Mouse (Mus musculus) myocyte (in vitro differentiated cells): ENCODE measurements around the gene Tex14. TPM values are rescaled to one million over a fixed set of nuclear protein-coding genes. Genes with fewer than 3 reads are reported as not detected.

Source experiments
- H3K27me3 ChIP-seq: one replicate; pipeline ENCODE4 v1.6.1; 2011; ENCODE audit not compliant: control insufficient read depth, insufficient read depth, insufficient read length
- H3K36me3 ChIP-seq: one replicate; pipeline ENCODE4 v1.6.1; 2011; ENCODE audit not compliant: control insufficient read depth, insufficient read depth
- H3K4me2 ChIP-seq: one replicate; pipeline ENCODE4 v1.6.1; 2011; ENCODE audit warnings: low read depth, control low read depth
- H3K4me3 ChIP-seq: one replicate; pipeline ENCODE4 v1.5.1; 2011; ENCODE audit warnings: mild to moderate bottlenecking, control low read depth, moderate library complexity
- H3K79me2 ChIP-seq: one replicate; pipeline ENCODE4 v1.6.1; 2011; ENCODE audit not compliant: control insufficient read depth, insufficient read depth
- H3ac ChIP-seq: one replicate; pipeline ENCODE4 v1.6.1; 2011; ENCODE audit not compliant: control insufficient read depth, insufficient read length
- CEBPB ChIP-seq: IDR thresholded peaks from 2 replicates; pipeline ENCODE4 v1.6.1; 2011; ENCODE audit warnings: mild to moderate bottlenecking, moderate library complexity; ENCODE audit not compliant: poor library complexity, insufficient read depth, severe bottlenecking
- E2F4 ChIP-seq: IDR thresholded peaks from one replicate; pipeline ENCODE4 v1.6.1; 2011; ENCODE audit warnings: mild to moderate bottlenecking, control low read depth, moderate library complexity; ENCODE audit not compliant: insufficient read depth
- MAX ChIP-seq: IDR thresholded peaks from one replicate; pipeline ENCODE4 v1.6.1; 2011; ENCODE audit warnings: low read depth, mild to moderate bottlenecking, control low read depth
- MYOD1 ChIP-seq, 3 experiments: IDR thresholded peaks; one replicate each; pipeline ENCODE4 v1.6.1; 2011; ENCODE audit warnings: control low read depth in 2 of 3, low read depth in 2 of 3, mild to moderate bottlenecking in 2 of 3, moderate library complexity in 1 of 3; ENCODE audit not compliant: insufficient read length in 2 of 3, control insufficient read depth in 1 of 3
- MYOG ChIP-seq, 3 experiments: IDR thresholded peaks; one replicate each; pipeline ENCODE4 v1.6.1; 2011; ENCODE audit warnings: control low read depth in 2 of 3, low read depth in 2 of 3, mild to moderate bottlenecking in 2 of 3; ENCODE audit not compliant: insufficient read length in 2 of 3, control insufficient read depth in 1 of 3, insufficient read depth in 1 of 3
- POLR2A ChIP-seq: IDR thresholded peaks from one replicate; pipeline ENCODE4 v1.6.1; 2011; ENCODE audit warnings: low read depth, mild to moderate bottlenecking, control low read depth, moderate library complexity; ENCODE audit not compliant: insufficient read length
- POLR2AphosphoS2 ChIP-seq: IDR thresholded peaks from one replicate; pipeline ENCODE4 v1.6.1; 2011; ENCODE audit warnings: low read depth, control low read depth; ENCODE audit not compliant: insufficient read length
- REST ChIP-seq: IDR thresholded peaks from one replicate; pipeline ENCODE4 v1.6.1; 2011; ENCODE audit warnings: mild to moderate bottlenecking, control low read depth, moderate library complexity; ENCODE audit not compliant: insufficient read depth, insufficient read length
- SRF ChIP-seq: IDR thresholded peaks from one replicate; pipeline ENCODE4 v1.6.1; 2011; ENCODE audit warnings: low read depth; ENCODE audit not compliant: control insufficient read depth, insufficient read length
- TCF12 ChIP-seq: IDR thresholded peaks from one replicate; pipeline ENCODE4 v1.6.1; 2011; ENCODE audit warnings: mild to moderate bottlenecking, control low read depth; ENCODE audit not compliant: poor library complexity, insufficient read depth, severe bottlenecking
- TCF3 ChIP-seq: IDR thresholded peaks from one replicate; pipeline ENCODE4 v1.6.1; 2011; ENCODE audit warnings: low read depth, control low read depth; ENCODE audit not compliant: insufficient read length
- USF1 ChIP-seq: IDR thresholded peaks from one replicate; pipeline ENCODE4 v1.6.1; 2011; ENCODE audit warnings: low read depth, mild to moderate bottlenecking, control low read depth, moderate library complexity
- polyA plus RNA-seq: library from polyadenylated mRNA; unstranded; fragments of >200 nt; fragmentation: generic; extraction: Trizol; gene quantifications from one replicate; pipeline ENCODE4 v1.2.1, GENCODE M21; 2012; ENCODE audit warnings: missing spikeins

Gene Tex14
- polyA plus RNA-seq, 1 experiment, result 0.13 TPM

GRCm38 (mm10) chr11:87579713-87580112 lies 174.8 kb downstream of the Tex14 start:
- Histone ChIP-seq H3K36me3 (no peaks in the 10 kb centered on the region), H3K4me3 (no peak overlapping the region), H3ac (no peak overlapping the region), H3K79me2 (no peaks in the 10 kb centered on the region), H3K4me2 (no peak overlapping the region), H3K27me3 (peaks cover 20% of the 10 kb centered on the region)
- TF ChIP-seq MYOG (IDR thresholded peaks at IDR 0.05; ENCODE audit: control insufficient read depth in 1 of 3, insufficient read depth in 1 of 3, insufficient read length in 2 of 3, low read depth in 2 of 3), result no peak

GRCm38 (mm10) chr11:87580543-87581085 lies 175.7 kb downstream of the Tex14 start:
- Histone ChIP-seq H3K27me3 (peaks cover 20% of the 10 kb centered on the region), H3K79me2 (no peaks in the 10 kb centered on the region), H3K4me3 (no peak overlapping the region), H3K36me3 (no peaks in the 10 kb centered on the region), H3K4me2 (no peak overlapping the region), H3ac (no peak overlapping the region)
- TF ChIP-seq TCF12 (no peak), POLR2A (no peak), CEBPB (no peak), REST (no peak), MYOG (IDR thresholded peaks at IDR 0.05; ENCODE audit: control insufficient read depth in 1 of 3, insufficient read depth in 1 of 3, insufficient read length in 2 of 3, low read depth in 2 of 3) (no peak), USF1 (no peak), MAX (no peak), SRF (no peak), E2F4 (no peak)

- TF ChIP-seq TCF3, result no peak
- TF ChIP-seq SRF, result no peak
- no peak for TF ChIP-seq MYOD1 (IDR thresholded peaks at IDR 0.05; ENCODE audit: control insufficient read depth in 1 of 3, insufficient read length in 2 of 3, low read depth in 2 of 3)
- TF ChIP-seq MAX, result no peak
- no peak for TF ChIP-seq REST
- TF ChIP-seq MYOG (IDR thresholded peaks at IDR 0.05; ENCODE audit: control insufficient read depth in 1 of 3, insufficient read depth in 1 of 3, insufficient read length in 2 of 3, low read depth in 2 of 3), result no peak
- no peak for TF ChIP-seq POLR2A
- TF ChIP-seq USF1, result no peak
- TF ChIP-seq CEBPB, result no peak
- no peak for TF ChIP-seq E2F4
- TF ChIP-seq POLR2AphosphoS2, result no peak
- no peak for TF ChIP-seq TCF12
- Histone ChIP-seq H3K79me2 (no peaks in the 10 kb centered on the region), H3K27me3 (peaks cover 20% of the 10 kb centered on the region), H3K36me3 (no peaks in the 10 kb centered on the region), H3ac (no peak overlapping the region), H3K4me2 (no peak overlapping the region), H3K4me3 (no peak overlapping the region)
Observed at GRCm38 (mm10) chr11:87581161-87581865, 176.4 kb downstream of the Tex14 start.

GRCm38 (mm10) chr11:87581933-87582710 lies 177.3 kb downstream of the Tex14 start:
- Histone ChIP-seq H3K79me2 (no peaks in the 10 kb centered on the region), H3K4me3 (no peak overlapping the region), H3ac (no peak overlapping the region), H3K4me2 (no peak overlapping the region), H3K27me3 (peaks cover 16% of the 10 kb centered on the region), H3K36me3 (no peaks in the 10 kb centered on the region)
- TF ChIP-seq MYOG (IDR thresholded peaks at IDR 0.05; ENCODE audit: control insufficient read depth in 1 of 3, insufficient read depth in 1 of 3, insufficient read length in 2 of 3, low read depth in 2 of 3) (peak in 1 of 3 experiments; percentile 32), MYOD1 (IDR thresholded peaks at IDR 0.05; ENCODE audit: control insufficient read depth in 1 of 3, insufficient read length in 2 of 3, low read depth in 2 of 3) (peak in 1 of 3 experiments; percentile 40), REST (no peak), CEBPB (no peak)
